Mouse (Mus musculus) kidney, embryonic 14.5 days (tissue): ENCODE results near the gene Pwwp2b. TPM values are rescaled to one million over a fixed set of nuclear protein-coding genes. Genes with fewer than 3 reads are reported as not detected.
A peak's percentile ranks its signal among the peaks of the same experiment; 100 is the strongest.

Source experiments
- ATAC-seq: fragments of 200-750 bp; cut with Nextera tagmentation; 2 replicates; pipeline ENCODE4 v1.8.0; 2017; ENCODE audit warnings: moderate number of reproducible peaks, mild to moderate bottlenecking, moderate TSS enrichment, moderate library complexity; ENCODE audit not compliant: low FRiP score, low TSS enrichment
- H3K27ac ChIP-seq: fragments of 300-500 bp; sonication (generic); 2 replicates; pipeline ENCODE4 v1.5.1; 2014; ENCODE audit warnings: low read depth, mild to moderate bottlenecking, low read length, moderate library complexity, mixed read lengths
- H3K27me3 ChIP-seq: fragments of 300-500 bp; sonication (generic); 2 replicates; pipeline ENCODE4 v1.6.1; 2014; ENCODE audit warnings: mild to moderate bottlenecking, low read length; ENCODE audit not compliant: control insufficient read depth, insufficient read depth
- H3K36me3 ChIP-seq: fragments of 300-500 bp; sonication (generic); 2 replicates; pipeline ENCODE4 v1.6.1; 2014; ENCODE audit warnings: low read length, mixed read lengths; ENCODE audit not compliant: control insufficient read depth, insufficient read depth
- H3K4me1 ChIP-seq: fragments of 300-500 bp; sonication (generic); 2 replicates; pipeline ENCODE4 v1.6.1; 2014; ENCODE audit warnings: low read length, mixed read lengths; ENCODE audit not compliant: control insufficient read depth, insufficient read depth
- H3K4me2 ChIP-seq: fragments of 300-500 bp; sonication (generic); replicated peaks from 2 replicates; pipeline ENCODE4 v1.6.1; 2014; ENCODE audit warnings: low read depth, mild to moderate bottlenecking, low read length
- H3K4me3 ChIP-seq: fragments of 300-500 bp; sonication (generic); 2 replicates; pipeline ENCODE4 v1.5.1; 2014; ENCODE audit warnings: mild to moderate bottlenecking, low read length
- H3K9ac ChIP-seq: fragments of 300-500 bp; sonication (generic); 2 replicates; pipeline ENCODE4 v1.6.1; 2014; ENCODE audit warnings: low read depth, mild to moderate bottlenecking, low read length, moderate library complexity
- H3K9me3 ChIP-seq: fragments of 300-500 bp; sonication (generic); 2 replicates; pipeline ENCODE4 v1.6.1; 2016; ENCODE audit warnings: low read length; ENCODE audit not compliant: control insufficient read depth
- WGBS: fragments of 180-500 bp; shearing (Covaris S2); extraction: QIAGEN DNeasy Blood & Tissue Kit; methylation state at CpG from one replicate; pipeline ENCODE4 v1.1.7; 2014; 5-methylcytosine and 5-hydroxymethylcytosine counted together
- polyA plus RNA-seq: library from polyadenylated mRNA; unstranded; fragments of >200 nt; fragmentation: Nextera tagmentation; extraction: Ambion mirVana; gene quantifications from 2 replicates; pipeline ENCODE4 v1.2.1, GENCODE M21; 2014

The Pwwp2b gene
- polyA plus RNA-seq, 1 experiment from 2014 or later: 7.3 TPM

DNA sequence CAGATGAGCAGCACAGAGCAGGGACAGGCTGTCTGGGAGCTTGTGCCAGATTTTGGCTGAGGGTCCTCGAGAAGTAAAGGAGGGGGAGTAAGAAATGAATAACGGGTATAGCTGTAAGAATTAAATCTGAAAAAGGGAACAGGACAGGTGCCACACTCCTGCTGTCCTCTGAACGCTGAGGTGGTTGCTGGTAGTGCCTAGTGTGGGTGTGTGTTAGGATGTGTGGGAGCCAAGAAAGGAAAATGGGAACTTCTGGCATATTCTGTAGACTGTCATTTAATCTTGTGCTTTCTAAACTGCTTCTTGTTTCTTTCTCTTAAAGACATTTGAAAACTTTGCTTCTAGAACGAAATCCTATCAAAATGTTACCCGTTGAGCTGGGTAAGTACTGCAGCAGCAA lies 27.2 kb upstream of the Pwwp2b start:
- Histone ChIP-seq H3K27ac (no peak overlapping the region), H3K4me2 (no peak overlapping the region), H3K9ac (no peak overlapping the region), H3K4me3 (no peak overlapping the region), H3K27me3 (no peaks in the 10 kb centered on the region), H3K4me1 (no peaks in the 10 kb centered on the region; the same call in 1 of the 2 replicates), H3K9me3 (no peaks in the 10 kb centered on the region), H3K36me3 (no peaks in the 10 kb centered on the region)
- 79% methylated on average over 5 of the region's 5 CpGs for WGBS
- ATAC-seq: no peak

DNA sequence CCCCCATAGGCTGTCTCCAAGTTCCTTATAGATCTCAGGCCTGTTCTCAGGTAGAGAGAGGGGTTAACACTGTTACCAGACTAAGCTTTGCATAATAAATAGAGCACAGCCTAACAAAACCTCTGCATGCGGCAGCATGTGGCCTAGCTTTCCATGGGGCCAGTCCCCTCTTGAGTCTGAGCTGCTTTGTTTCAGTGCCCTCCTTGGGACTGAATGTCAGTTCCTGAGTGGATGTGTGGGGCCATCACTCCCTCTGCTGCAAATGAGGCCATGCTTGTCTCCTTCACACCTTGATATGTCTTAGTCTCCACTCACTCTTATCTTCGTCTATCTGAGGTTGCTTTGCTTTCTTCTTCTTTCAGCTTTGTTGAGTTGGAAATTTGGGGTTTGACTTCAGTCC lies 26.4 kb upstream of the Pwwp2b start:
- ATAC-seq: no peak
- no peaks in the 10 kb centered on the region for H3K9me3 ChIP-seq
- H3K36me3 ChIP-seq: no peaks in the 10 kb centered on the region
- no peak overlapping the region for H3K27ac ChIP-seq
- no peak overlapping the region for H3K9ac ChIP-seq
- no peaks in the 10 kb centered on the region for H3K27me3 ChIP-seq
- H3K4me3 ChIP-seq: no peak overlapping the region
- H3K4me2 ChIP-seq: no peak overlapping the region
- no peaks in the 10 kb centered on the region; the same call in 1 of the 2 replicates for H3K4me1 ChIP-seq
- 94% methylated on average over 2 of the region's 2 CpGs for WGBS

DNA sequence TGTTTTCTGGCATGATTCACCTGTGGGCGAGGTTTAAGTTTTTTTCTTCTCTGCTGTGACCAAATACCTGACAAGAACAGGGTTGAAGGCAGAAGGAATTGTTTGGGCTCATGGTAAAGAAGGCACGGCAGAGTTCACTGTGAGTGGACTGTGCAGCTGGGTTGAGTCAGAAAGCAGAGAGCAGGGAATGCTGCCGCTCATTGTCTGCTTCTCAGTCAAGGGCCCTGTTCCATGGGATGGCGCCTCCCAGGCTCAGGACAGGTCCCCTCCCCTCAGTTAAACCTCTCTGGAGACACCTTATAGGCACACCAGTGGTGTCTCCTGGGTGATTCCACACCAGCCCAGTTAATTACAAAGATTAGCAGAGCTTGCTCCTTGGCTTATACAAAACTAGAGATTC lies 25.9 kb upstream of the Pwwp2b start:
- Histone ChIP-seq H3K4me3 (no peak overlapping the region), H3K9me3 (no peaks in the 10 kb centered on the region), H3K27me3 (no peaks in the 10 kb centered on the region), H3K4me1 (no peaks in the 10 kb centered on the region; the same call in 1 of the 2 replicates), H3K4me2 (no peak overlapping the region), H3K27ac (no peak overlapping the region), H3K9ac (no peak overlapping the region), H3K36me3 (no peaks in the 10 kb centered on the region)
- 92% methylated on average over 4 of the region's 4 CpGs for WGBS
- no peak for ATAC-seq

DNA sequence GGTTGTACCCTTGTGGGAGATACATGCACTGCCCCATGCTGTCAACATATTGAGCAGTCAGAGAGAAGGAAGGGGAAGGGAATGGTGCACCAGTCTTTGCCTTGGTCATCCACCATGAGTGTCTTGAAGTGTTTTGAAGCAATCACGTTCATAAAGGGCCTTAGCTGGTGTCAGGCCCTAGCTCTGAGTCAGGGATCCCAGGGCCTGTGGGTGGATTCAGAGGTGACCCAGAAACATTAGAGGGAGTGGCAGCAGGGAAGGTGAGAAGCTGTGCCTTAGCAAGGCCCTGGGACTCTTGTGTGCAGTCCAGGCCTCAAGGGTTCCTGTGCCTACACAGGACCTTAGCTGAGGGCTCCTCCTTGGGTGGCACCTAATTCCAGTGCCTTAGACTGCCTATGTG lies 24.2 kb upstream of the Pwwp2b start:
- no peak for ATAC-seq
- no peak overlapping the region for H3K4me3 ChIP-seq
- no peak overlapping the region for H3K9ac ChIP-seq
- H3K4me2 ChIP-seq: no peak overlapping the region
- peaks cover 6% of the 10 kb centered on the region; the same call in 1 of the 2 replicates for H3K4me1 ChIP-seq
- no peaks in the 10 kb centered on the region for H3K36me3 ChIP-seq
- H3K27me3 ChIP-seq: no peaks in the 10 kb centered on the region
- 87% methylated on average over 1 of the region's 1 CpGs for WGBS
- no peaks in the 10 kb centered on the region for H3K9me3 ChIP-seq
- no peak overlapping the region for H3K27ac ChIP-seq

DNA sequence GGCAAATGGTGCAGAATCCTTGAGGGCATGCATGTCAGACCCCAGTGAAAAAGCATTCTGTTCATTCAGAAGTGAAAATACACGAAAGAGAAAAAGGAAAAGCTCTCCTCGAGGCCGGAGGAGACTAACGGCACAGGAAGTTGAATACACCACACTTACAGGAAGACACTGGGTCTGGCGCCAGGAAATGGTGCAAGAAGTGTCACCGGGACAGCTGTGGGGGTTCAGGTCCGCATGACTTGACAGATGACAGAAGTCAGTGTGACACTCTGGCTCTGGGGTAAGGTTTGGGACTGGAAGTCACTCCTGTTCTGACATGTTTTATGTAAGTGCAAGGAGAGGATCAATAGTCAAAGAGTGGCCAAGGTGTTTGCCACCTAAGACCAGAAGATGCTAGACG lies 23.6 kb upstream of the Pwwp2b start:
- H3K4me2 ChIP-seq: no peak overlapping the region
- 62% methylated on average over 8 of the region's 8 CpGs for WGBS
- no peaks in the 10 kb centered on the region for H3K27me3 ChIP-seq
- no peaks in the 10 kb centered on the region for H3K9me3 ChIP-seq
- no peaks in the 10 kb centered on the region for H3K36me3 ChIP-seq
- H3K9ac ChIP-seq: no peak overlapping the region
- H3K4me3 ChIP-seq: no peak overlapping the region
- H3K27ac ChIP-seq: no peak overlapping the region; the same call in 1 of the 2 replicates
- no peak for ATAC-seq
- H3K4me1 ChIP-seq: 0 out of 2 replicates have a peak, but pooled peaks cover 6% of the 10 kb centered on the region

DNA sequence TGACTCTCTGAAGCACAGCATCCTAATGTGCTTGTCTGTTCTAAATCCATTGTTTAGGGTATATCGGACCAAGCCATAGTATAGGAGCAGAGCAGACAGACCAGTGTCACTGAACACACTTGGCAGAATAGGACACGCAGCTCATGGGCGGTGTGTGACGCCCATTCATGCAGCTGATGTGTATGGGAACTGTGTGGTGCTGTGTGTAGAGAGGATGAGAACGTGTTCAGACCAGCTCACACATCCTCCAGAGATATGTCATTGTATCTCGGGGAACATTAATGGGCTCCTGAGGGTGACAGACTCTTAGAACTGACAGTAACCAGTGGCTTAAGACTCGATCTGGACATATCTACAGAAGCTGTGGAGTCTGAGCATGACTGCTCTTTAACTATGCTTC lies 21.9 kb upstream of the Pwwp2b start:
- no peak overlapping the region for H3K27ac ChIP-seq
- no peaks in the 10 kb centered on the region for H3K27me3 ChIP-seq
- WGBS: 93% methylated on average over 7 of the region's 7 CpGs
- H3K4me1 ChIP-seq: 0 out of 2 replicates have a peak, but pooled peaks cover 6% of the 10 kb centered on the region
- no peaks in the 10 kb centered on the region for H3K9me3 ChIP-seq
- H3K4me3 ChIP-seq: no peak overlapping the region
- no peak overlapping the region for H3K4me2 ChIP-seq
- ATAC-seq: no peak
- no peaks in the 10 kb centered on the region for H3K36me3 ChIP-seq
- no peak overlapping the region for H3K9ac ChIP-seq

DNA sequence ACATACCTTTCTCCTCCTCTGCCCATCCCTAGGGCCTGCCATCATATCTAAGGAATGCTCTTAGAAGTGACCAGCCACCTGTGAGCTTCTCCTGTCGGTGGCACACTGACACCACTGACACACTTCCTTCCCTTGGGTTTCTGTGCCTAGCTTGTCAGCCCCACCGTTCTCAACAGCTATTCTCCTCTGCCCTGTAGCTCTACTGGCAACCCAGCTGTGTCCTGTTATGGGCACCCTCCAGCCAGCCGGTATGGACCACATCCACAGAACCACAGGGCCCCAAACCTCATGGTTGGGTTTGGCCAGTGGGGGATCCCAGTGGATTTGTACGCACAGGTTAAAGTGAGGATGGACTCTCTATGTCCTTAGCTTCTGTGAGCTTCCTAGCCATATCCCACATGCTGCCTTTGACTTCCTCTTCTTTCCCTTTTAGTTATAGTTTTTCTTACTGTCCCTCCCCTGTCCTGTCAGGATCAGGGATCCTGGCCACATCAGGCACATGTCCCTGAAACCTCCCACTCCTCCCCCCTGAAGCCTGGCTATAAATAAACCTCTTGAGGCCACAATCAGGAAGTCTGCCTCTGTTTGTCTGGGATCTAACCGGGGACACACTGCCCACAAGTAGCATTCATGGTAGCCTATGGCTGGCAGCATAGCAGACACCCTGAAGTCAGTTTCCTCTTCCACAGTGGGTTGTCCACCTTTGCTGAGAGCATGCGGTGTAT lies 19.7 kb upstream of the Pwwp2b start:
- H3K4me1 ChIP-seq: 0 out of 2 replicates have a peak, but pooled peaks cover 6% of the 10 kb centered on the region
- no peak overlapping the region for H3K9ac ChIP-seq
- no peak overlapping the region for H3K4me2 ChIP-seq
- H3K4me3 ChIP-seq: no peak overlapping the region
- no peak for ATAC-seq
- 66% methylated on average over 6 of the region's 6 CpGs for WGBS
- H3K36me3 ChIP-seq: no peaks in the 10 kb centered on the region
- H3K9me3 ChIP-seq: no peaks in the 10 kb centered on the region
- peak overlapping the region; percentile 53 for H3K27ac ChIP-seq
- no peaks in the 10 kb centered on the region for H3K27me3 ChIP-seq

DNA sequence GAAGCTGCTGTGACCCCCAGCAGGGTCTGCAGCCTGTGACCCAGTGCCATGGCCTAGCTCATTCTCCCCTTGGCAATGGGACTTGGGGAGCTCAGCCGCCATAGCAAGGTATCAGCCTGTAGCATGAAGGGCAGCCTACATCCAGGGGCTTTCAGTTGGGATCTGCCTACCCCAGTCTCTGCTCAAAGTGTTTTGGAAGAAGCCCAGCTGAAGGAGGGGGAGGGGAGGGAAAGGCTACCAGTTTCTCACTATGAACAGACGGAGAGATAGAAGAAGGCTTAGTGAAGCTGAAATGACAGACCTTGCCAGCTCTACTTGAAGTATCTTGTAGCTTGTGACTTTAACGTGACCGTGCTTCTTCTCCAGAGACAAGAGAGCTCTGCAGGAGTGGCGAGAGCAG lies 18.4 kb upstream of the Pwwp2b start:
- H3K36me3 ChIP-seq: no peaks in the 10 kb centered on the region
- no peak overlapping the region for H3K9ac ChIP-seq
- H3K9me3 ChIP-seq: no peaks in the 10 kb centered on the region
- no peak overlapping the region for H3K4me3 ChIP-seq
- ATAC-seq: no peak
- H3K4me2 ChIP-seq: no peak overlapping the region
- H3K27me3 ChIP-seq: no peaks in the 10 kb centered on the region
- no peak overlapping the region for H3K27ac ChIP-seq
- 82% methylated on average over 5 of the region's 5 CpGs for WGBS
- peaks cover 15% of the 10 kb centered on the region for H3K4me1 ChIP-seq

DNA sequence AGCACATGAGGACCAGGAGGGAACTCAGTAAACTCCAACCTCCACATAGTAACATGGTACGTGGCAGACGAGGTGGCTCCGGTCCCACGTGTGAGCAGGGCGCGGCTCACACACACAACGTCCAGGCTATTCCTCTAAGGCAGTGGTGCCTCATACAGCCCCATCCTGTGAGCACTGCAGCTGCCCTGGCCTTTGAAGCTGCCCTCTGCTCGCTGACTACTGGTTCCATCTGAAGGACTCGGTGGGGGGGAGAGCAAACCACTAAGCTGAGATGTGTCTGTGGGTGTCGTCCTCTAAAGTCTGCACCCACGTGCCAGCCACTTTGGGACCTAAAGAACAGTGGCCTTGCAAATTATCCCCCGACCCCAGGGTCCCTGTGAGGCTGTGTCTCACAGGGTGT lies 18.0 kb upstream of the Pwwp2b start:
- Histone ChIP-seq H3K36me3 (no peaks in the 10 kb centered on the region), H3K4me1 (peaks cover 19% of the 10 kb centered on the region), H3K4me3 (no peak overlapping the region), H3K9ac (no peak overlapping the region), H3K9me3 (no peaks in the 10 kb centered on the region), H3K4me2 (no peak overlapping the region), H3K27me3 (no peaks in the 10 kb centered on the region), H3K27ac (no peak overlapping the region)
- no peak for ATAC-seq
- WGBS: 72% methylated on average over 12 of the region's 12 CpGs
